ENCODE assay signal across 10 mouse cellular contexts in the genomic region with DNA sequence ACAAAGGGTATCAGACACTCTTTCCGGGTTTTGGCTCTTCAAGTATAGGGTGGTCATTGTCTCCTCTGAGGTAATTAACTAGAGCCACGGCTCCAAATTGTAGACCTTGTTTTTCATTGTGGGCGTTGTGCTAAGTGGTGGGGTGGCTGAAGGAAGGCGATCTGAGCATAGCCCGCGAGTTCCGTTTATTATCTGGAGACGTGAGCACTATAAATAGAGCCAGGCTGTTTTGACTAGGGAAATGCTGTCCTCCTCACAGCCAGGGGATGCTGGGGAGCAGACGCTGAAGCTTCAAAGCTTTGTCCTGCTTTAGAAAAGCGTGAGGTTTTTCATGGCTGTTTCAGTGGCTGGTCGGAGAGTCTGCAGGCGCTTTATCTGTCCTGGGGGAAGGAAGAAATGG.
DNase-seq lines count a peak whose midpoint lies in the region; ATAC-seq and TF ChIP-seq lines count a peak whose summit lies in the region.
"Had no signal": no experiment of that assay in that cellular context is flagged by ENCODE, and none has a peak within 500 bp of the region (broad histone marks: within the 10 kb centered on the region; RNA-seq: fewer than 3 reads in every experiment).

No protein-coding gene starts in this region.

- no peaks in the 10 kb centered on the region for H3K27me3 ChIP-seq in heart, embryonic 10.5 days (ENCODE audit: insufficient read depth, poor library complexity, severe bottlenecking)
- H3K27me3 ChIP-seq in heart, adult 2 months (ENCODE audit: control insufficient read depth, insufficient read depth, low read length) = no peaks in the 10 kb centered on the region
- H3K27me3 ChIP-seq in neural tube, embryonic 11.5 days (ENCODE audit: control insufficient read depth, insufficient read depth, low read length) = no peaks in the 10 kb centered on the region

- H3K9me3 ChIP-seq in heart, embryonic 10.5 days = no peaks in the 10 kb centered on the region
- H3K9me3 ChIP-seq in neural tube, embryonic 11.5 days (ENCODE audit: control insufficient read depth, low read length) = no peaks in the 10 kb centered on the region

- WGBS in heart, embryonic 10.5 days = 36% methylated on average over 12 of the region's 12 CpGs
- WGBS in heart, adult 2 months = 15% methylated on average over 12 of the region's 12 CpGs
- 33% methylated on average over 12 of the region's 12 CpGs for WGBS in neural tube, embryonic 11.5 days

- no peak for TF ChIP-seq CTCF in heart, adult 2 months (IDR thresholded peaks at IDR 0.05)

- no peak overlapping the region for H3K4me2 ChIP-seq in neural tube, embryonic 11.5 days (ENCODE audit: low read depth)

- no peak for TF ChIP-seq POLR2A in heart, adult 2 months (IDR thresholded peaks at IDR 0.05; ENCODE audit: insufficient read depth, low read depth, low read length)

- no peaks in the 10 kb centered on the region for H3K36me3 ChIP-seq in heart, embryonic 10.5 days
- H3K36me3 ChIP-seq in heart, adult 2 months (ENCODE audit: control insufficient read depth, insufficient read depth, low read length) = no peaks in the 10 kb centered on the region
- no peaks in the 10 kb centered on the region for H3K36me3 ChIP-seq in neural tube, embryonic 11.5 days (ENCODE audit: control insufficient read depth, insufficient read depth, low read length)

- no peaks in the 10 kb centered on the region for H3K79me2 ChIP-seq in heart, adult 2 months (replicated peaks; ENCODE audit: control insufficient read depth, insufficient read depth, low read length)

- DNase-seq in heart, embryonic 10.5 days (ENCODE audit: low spot score) = no peak
- DNase-seq in heart, adult 2 months = no peak
- DNase-seq in neural tube, embryonic 11.5 days (ENCODE audit: low spot score) = no peak
- DNase-seq in neural tube, embryonic 10.5 days (ENCODE audit: extremely low spot score, low spot score) = no peak
- peak; percentile 37 to 58 for DNase-seq in left cerebral cortex, postnatal 25 days (ENCODE audit: low spot score in 2 of 2)
- peak; percentile 31 for DNase-seq in right cerebral cortex, postnatal 25 days
- no peak for DNase-seq in spleen, adult 12 weeks (ENCODE audit: low spot score)
- DNase-seq in lung, postnatal 4 days = no peak
- DNase-seq: thymus, postnatal 14 days had no signal

- H3K27ac ChIP-seq in heart, embryonic 10.5 days = peak overlapping the region; percentile 36; the same call in 1 of the 2 replicates
- no peak overlapping the region for H3K27ac ChIP-seq in heart, adult 2 months
- H3K27ac ChIP-seq in neural tube, embryonic 11.5 days (ENCODE audit: low read depth, low read length) = peak overlapping the region; percentile 76

- H3K9ac ChIP-seq in heart, adult 2 months (ENCODE audit: low read depth, low read length) = no peak overlapping the region
- H3K9ac ChIP-seq in neural tube, embryonic 11.5 days (ENCODE audit: low read length) = 0 out of 2 replicates have a peak overlapping the region, but pooled peaks have one; percentile 15

- intact Hi-C loops in heart, adult 2 months (cut with DNase I) = no loop called here
- intact Hi-C loops in left cerebral cortex, postnatal 25 days (cut with DNase I) = loop anchor here (2.0 to 5.0 kb wide), 8 partner anchors 47 to 716 kb away; no protein-coding TSS in a partner anchor

- H3K4me1 ChIP-seq in heart, embryonic 10.5 days = peaks cover 13% of the 10 kb centered on the region
- no peaks in the 10 kb centered on the region for H3K4me1 ChIP-seq in heart, adult 2 months (ENCODE audit: control insufficient read depth, insufficient read depth, low read length)
- H3K4me1 ChIP-seq in neural tube, embryonic 11.5 days (ENCODE audit: control insufficient read depth, insufficient read depth, low read length) = peaks cover 4% of the 10 kb centered on the region; the same call in 1 of the 2 replicates

- H3K4me3 ChIP-seq in heart, embryonic 10.5 days = peak overlapping the region; percentile 39
- no peak overlapping the region for H3K4me3 ChIP-seq in heart, adult 2 months
- no peak overlapping the region for H3K4me3 ChIP-seq in neural tube, embryonic 11.5 days (ENCODE audit: low read depth, low read length)

- ATAC-seq in neural tube, embryonic 11.5 days (ENCODE audit: insufficient read depth, low FRiP score, low TSS enrichment) = no peak
- ATAC-seq: inflammation-experienced regulatory T-cells, adult 6 months had no signal

- TF ChIP-seq EP300 in heart, adult 2 months (IDR thresholded peaks at IDR 0.05; ENCODE audit: insufficient read depth, low read depth, low read length) = no peak

Comparison
In these comparisons a context has a peak if more than half of its experiments do, and no peak if none do; other contexts are left out.
1. DNase-seq: peak in left cerebral cortex, postnatal 25 days (2 of 2) and right cerebral cortex, postnatal 25 days (single experiment); none in heart, embryonic 10.5 days (single experiment), heart, adult 2 months (0 of 2), neural tube, embryonic 11.5 days (single experiment), neural tube, embryonic 10.5 days (single experiment), spleen, adult 12 weeks (single experiment) and lung, postnatal 4 days (0 of 2).